Mouse (Mus musculus) liver, postnatal 0 days (tissue): ENCODE data around the gene Rnf144b.

Experiments used
- CTCF ChIP-seq: sonication (generic); IDR thresholded peaks from 2 replicates; pipeline ENCODE4 v1.5.1; 2016; ENCODE audit warnings: antibody characterized with exemption, low read depth
- EP300 ChIP-seq: IDR thresholded peaks from 2 replicates; pipeline ENCODE4 v1.6.1; 2016; ENCODE audit warnings: antibody characterized with exemption, low read depth, mild to moderate bottlenecking

DNA sequence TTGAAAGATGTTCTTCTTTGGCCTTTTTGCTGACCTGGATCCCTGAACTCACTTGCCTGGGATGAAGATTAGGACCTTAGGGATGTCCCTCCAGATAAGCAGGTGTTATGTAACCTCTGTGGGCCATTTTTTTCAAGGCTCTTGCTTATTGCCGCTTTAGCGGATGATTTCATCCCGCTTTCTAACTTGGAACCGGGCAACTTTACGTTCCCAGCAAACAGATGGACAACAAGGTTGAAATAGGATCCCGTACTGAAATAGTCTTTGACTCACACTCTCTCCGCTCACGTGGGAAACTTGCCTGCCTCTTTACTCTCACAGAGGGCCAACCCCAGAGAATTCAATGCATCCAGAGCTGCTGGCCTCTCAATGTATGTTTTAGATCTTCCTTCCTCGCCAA, 61.3 kb downstream of the Rnf144b start:
- no peak for TF ChIP-seq CTCF
- TF ChIP-seq EP300: no peak
